Mouse (Mus musculus) spleen, adult 2 months (tissue): ENCODE measurements at regions not wholly inside any gene's neighbourhood (a gene's known extent, or its start where the extent isn't known, plus 50 kb on each side); places are given as distances from the start of the nearest gene placed in this dataset.

Experiments
- CTCF ChIP-seq: fragments of 200-500 bp; IDR thresholded peaks from 2 replicates; pipeline ENCODE4 v1.5.1; 2011; ENCODE audit warnings: mild to moderate bottlenecking, inconsistent platforms; ENCODE audit not compliant: insufficient read depth, insufficient read length, insufficient replicate concordance; ENCODE audit errors: extremely low read depth
- POLR2A ChIP-seq: fragments of 200-500 bp; IDR thresholded peaks from 2 replicates; pipeline ENCODE4 v1.6.1; 2011; ENCODE audit warnings: low read depth, low read length, inconsistent platforms

GRCm38 (mm10) chr15:67785583-67785982 lies 1284.9 kb upstream of the Lrrc6 start:
- TF ChIP-seq POLR2A (no peak), CTCF (no peak)
